Mouse (Mus musculus) forebrain, embryonic 11.5 days (tissue): ENCODE data around the gene Rngtt. TPM values are rescaled to one million over a fixed set of nuclear protein-coding genes. Genes with fewer than 3 reads are reported as not detected.

Experiments used
- ATAC-seq: fragments of 200-750 bp; cut with Nextera tagmentation; replicated peaks from 2 replicates; pipeline ENCODE4 v1.8.0; 2017; ENCODE audit warnings: moderate TSS enrichment; ENCODE audit not compliant: low FRiP score
- DNase-seq: peaks from one replicate; pipeline ENCODE4 v3.0.0-alpha.2; 2017; ENCODE audit warnings: low spot score
- H3K27ac ChIP-seq: fragments of 300-500 bp; sonication (generic); 2 replicates; pipeline ENCODE4 v1.5.1; 2014; ENCODE audit warnings: low read depth, low read length
- H3K27me3 ChIP-seq: fragments of 300-500 bp; sonication (generic); 2 replicates; pipeline ENCODE4 v1.6.1; 2014; ENCODE audit warnings: mild to moderate bottlenecking, low read length, mixed read lengths; ENCODE audit not compliant: control insufficient read depth, insufficient read depth
- H3K36me3 ChIP-seq: fragments of 300-500 bp; sonication (generic); 2 replicates; pipeline ENCODE4 v1.6.1; 2014; ENCODE audit warnings: mild to moderate bottlenecking, low read length, moderate library complexity, mixed read lengths; ENCODE audit not compliant: control insufficient read depth, insufficient read depth
- H3K4me1 ChIP-seq: fragments of 300-500 bp; sonication (generic); replicated peaks from 2 replicates; pipeline ENCODE4 v1.6.1; 2014; ENCODE audit warnings: low read length, mixed read lengths; ENCODE audit not compliant: control insufficient read depth, insufficient read depth
- H3K4me2 ChIP-seq: fragments of 300-500 bp; sonication (generic); 2 replicates; pipeline ENCODE4 v1.6.1; 2014; ENCODE audit warnings: low read depth, mild to moderate bottlenecking, low read length, moderate library complexity, mixed read lengths; ENCODE audit not compliant: severe bottlenecking
- H3K4me3 ChIP-seq: fragments of 300-500 bp; sonication (generic); 2 replicates; pipeline ENCODE4 v1.5.1; 2014; ENCODE audit warnings: low read depth, low read length
- H3K9ac ChIP-seq: fragments of 300-500 bp; sonication (generic); 2 replicates; pipeline ENCODE4 v1.6.1; 2014; ENCODE audit warnings: low read length
- H3K9me3 ChIP-seq: fragments of 300-500 bp; sonication (generic); 2 replicates; pipeline ENCODE4 v1.6.1; 2016; ENCODE audit warnings: low read length, mixed read lengths; ENCODE audit not compliant: control insufficient read depth
- WGBS: fragments of 180-500 bp; shearing (Covaris S2); extraction: QIAGEN DNeasy Blood & Tissue Kit; methylation state at CpG from one replicate; pipeline ENCODE4 v1.1.7; 2014; 5-methylcytosine and 5-hydroxymethylcytosine counted together
- polyA plus RNA-seq: library from polyadenylated mRNA; unstranded; fragments of >200 nt; fragmentation: Nextera tagmentation; extraction: Ambion mirVana; gene quantifications from 2 replicates; pipeline ENCODE4 v1.2.1, GENCODE M21; 2014

The Rngtt gene
- polyA plus RNA-seq, 1 experiment from 2014 or later = 44.2 TPM

DNA sequence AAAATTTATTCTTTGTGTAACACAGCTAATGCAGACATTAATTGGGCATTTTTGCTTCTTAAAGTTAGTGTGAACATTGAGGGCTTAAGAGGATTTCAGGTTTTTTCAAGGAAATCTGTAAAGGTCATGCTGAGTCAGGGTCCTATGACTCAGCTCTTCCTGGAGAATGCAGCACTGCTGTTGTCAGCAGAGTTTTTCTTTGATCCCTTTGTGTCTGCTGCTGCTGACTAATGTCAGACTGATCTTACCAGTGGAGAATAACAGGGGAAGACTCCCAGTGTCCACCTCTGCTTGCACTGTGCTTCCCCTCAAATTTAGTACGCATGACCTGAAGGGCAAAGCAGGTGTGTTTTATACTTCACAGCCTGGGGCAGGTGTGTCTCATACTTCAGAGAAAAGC is 27.9 kb downstream of the Rngtt start:
- Histone ChIP-seq H3K36me3 (no peaks in the 10 kb centered on the region; the same call in 1 of the 2 replicates), H3K4me1 (no peaks in the 10 kb centered on the region), H3K4me3 (no peak overlapping the region), H3K4me2 (no peak overlapping the region), H3K27ac (no peak overlapping the region), H3K9ac (no peak overlapping the region), H3K27me3 (no peaks in the 10 kb centered on the region), H3K9me3 (no peaks in the 10 kb centered on the region)
- no peak for DNase-seq
- ATAC-seq = no peak
- 90% methylated on average over 1 of the region's 1 CpGs for WGBS

DNA sequence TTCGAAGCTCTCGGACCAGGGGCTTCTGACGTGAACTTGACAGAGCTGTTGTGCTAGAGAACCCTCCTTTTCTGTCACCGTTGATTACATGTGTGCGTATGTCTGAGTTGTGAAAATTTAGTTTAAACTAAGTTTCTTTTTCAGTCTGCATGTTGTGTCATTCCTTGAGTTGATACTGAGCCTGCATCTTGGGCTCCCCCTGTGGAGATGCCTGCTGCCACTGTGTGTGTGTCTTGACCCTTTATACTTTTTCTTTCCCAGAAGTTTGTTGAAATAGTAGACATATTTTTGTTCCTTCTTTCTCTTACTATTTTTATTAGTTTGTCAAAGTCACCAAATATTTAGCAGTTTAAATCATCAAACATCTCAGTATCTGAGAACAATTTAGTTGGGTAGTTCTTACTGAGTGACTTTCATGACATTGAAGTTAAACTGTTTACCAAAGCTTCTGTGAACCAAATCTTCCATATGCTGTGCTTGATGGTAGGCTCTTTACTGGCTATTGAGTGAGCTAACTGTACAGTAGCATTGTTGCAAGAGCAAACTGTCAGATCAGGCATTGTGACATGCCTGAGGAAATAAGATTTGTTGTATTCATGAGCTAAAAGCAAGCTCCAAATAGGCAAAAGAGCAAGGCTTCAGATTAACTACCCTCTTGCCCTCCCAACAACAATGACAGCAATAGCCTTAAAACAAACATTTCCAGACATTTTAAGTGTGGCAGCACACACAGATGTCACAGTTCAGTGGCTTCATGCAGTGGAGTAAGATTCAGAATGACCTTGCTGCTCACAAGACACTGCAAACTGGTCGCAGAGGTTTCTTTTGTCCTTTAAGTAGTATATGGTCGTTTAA is 33.0 kb downstream of the Rngtt start:
- Histone ChIP-seq H3K27me3 (no peaks in the 10 kb centered on the region), H3K4me3 (no peak overlapping the region), H3K9ac (no peak overlapping the region), H3K4me1 (no peaks in the 10 kb centered on the region), H3K9me3 (no peaks in the 10 kb centered on the region), H3K4me2 (no peak overlapping the region), H3K36me3 (no peaks in the 10 kb centered on the region; the same call in 1 of the 2 replicates), H3K27ac (no peak overlapping the region)
- no peak for DNase-seq
- ATAC-seq = no peak
- WGBS = 89% methylated on average over 7 of the region's 7 CpGs

DNA sequence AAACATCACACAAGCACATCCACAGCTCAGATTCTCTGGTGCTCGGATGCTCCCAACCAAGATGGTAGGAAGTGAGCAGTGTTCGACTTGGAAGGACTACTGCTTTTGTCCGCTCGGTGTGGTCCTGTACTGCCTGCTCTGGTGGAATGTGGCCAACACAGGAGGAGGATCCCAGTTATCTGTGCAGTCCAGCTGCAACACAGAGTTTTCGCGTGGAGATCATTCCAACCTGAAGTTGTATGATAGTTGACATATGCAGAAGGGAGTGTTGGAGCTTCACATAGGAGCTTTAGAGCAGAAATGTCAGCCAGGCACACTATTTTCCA is 33.6 kb downstream of the Rngtt start:
- WGBS = 90% methylated on average over 6 of the region's 6 CpGs
- no peak overlapping the region for H3K4me3 ChIP-seq
- DNase-seq = no peak
- H3K9me3 ChIP-seq = no peaks in the 10 kb centered on the region
- no peak for ATAC-seq
- no peaks in the 10 kb centered on the region for H3K27me3 ChIP-seq
- H3K36me3 ChIP-seq = no peaks in the 10 kb centered on the region; the same call in 1 of the 2 replicates
- H3K27ac ChIP-seq = no peak overlapping the region
- no peaks in the 10 kb centered on the region for H3K4me1 ChIP-seq
- no peak overlapping the region for H3K4me2 ChIP-seq
- H3K9ac ChIP-seq = no peak overlapping the region

DNA sequence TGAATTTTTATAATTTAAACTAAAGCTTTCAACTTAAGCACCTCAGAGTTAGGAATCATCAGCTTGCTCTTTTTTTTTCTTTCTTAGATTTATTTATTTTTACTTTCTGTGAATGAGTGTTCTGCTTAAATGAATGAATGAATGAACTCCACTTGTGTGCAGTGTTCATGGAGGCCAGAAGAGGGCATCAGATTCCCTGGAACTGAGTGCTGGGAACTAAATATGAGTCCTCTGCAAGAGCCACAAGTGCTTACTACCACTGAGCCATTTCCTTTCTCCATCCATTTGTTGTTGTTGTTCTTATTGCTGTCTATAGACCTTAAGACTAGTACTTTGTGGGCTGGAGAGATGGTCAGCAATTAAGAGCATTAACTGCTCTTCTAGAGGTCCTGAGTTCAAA is 53.3 kb downstream of the Rngtt start:
- Histone ChIP-seq H3K9me3 (no peaks in the 10 kb centered on the region), H3K4me2 (no peak overlapping the region), H3K9ac (no peak overlapping the region), H3K4me3 (no peak overlapping the region), H3K27ac (no peak overlapping the region), H3K4me1 (no peaks in the 10 kb centered on the region), H3K36me3 (no peaks in the 10 kb centered on the region), H3K27me3 (no peaks in the 10 kb centered on the region)
- ATAC-seq (no peak), DNase-seq (no peak)

DNA sequence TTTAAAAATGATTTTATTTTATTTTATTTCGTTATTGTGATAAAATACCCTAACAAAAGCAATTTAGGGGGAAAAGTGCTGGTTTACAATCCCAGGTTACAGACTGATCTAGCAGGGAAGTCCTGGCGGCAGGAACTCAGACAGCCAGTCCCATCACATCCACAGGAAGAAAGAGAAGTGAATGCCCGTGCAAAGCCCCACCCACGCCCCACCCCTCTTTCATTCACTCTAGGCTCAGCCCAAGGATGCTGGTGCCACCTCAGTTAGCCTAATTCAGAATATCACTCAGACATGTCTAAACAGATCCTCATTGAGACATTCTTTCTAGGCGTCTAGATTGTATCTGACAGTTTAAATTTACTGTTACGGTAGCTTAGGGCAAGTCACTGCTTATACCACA is 64.8 kb downstream of the Rngtt start:
- no peak overlapping the region for H3K4me2 ChIP-seq
- no peak overlapping the region for H3K27ac ChIP-seq
- DNase-seq = no peak
- no peaks in the 10 kb centered on the region for H3K27me3 ChIP-seq
- no peaks in the 10 kb centered on the region for H3K4me1 ChIP-seq
- WGBS = 71% methylated on average over 6 of the region's 6 CpGs
- H3K4me3 ChIP-seq = no peak overlapping the region
- no peaks in the 10 kb centered on the region for H3K9me3 ChIP-seq
- no peak for ATAC-seq
- no peak overlapping the region for H3K9ac ChIP-seq
- H3K36me3 ChIP-seq = no peaks in the 10 kb centered on the region

DNA sequence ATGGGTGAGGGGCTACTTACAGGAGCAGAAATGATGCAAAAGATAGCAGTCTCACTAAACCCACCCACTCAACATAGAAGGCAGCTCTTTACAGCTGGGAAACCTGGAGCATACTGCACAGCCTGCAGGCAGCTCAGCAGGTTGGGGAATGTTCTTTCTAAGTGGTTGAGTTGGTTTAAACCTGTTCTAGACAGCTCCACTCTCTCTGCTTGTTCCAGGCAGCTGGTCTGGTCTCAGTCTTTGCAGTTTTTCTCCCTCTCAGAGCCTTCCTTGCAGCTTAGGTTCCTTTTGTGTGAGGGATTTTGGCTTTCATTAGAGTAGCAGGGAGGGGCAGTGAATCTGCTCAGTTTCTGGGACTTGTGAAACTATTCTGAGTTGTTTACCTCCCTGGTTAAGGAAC is 67.5 kb downstream of the Rngtt start:
- no peak overlapping the region for H3K9ac ChIP-seq

DNA sequence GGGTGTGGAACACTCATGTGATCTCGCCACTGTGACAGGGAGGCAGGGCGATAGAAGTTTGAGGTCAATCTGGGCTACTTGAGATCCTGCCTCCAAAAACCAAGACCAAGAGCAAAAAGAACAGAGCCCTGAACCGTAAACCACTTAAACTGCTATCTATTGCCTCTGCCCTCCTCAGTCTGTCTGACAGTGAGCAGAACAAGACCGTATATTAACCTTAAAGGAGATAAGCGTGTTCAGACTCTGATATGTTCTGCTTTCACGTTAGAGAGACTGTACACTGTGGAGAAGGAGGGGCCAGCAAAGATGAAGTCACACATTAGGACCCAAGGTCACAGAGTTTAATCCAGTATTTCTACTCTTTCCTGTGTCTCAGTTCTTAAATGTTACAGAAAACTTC is 68.8 kb downstream of the Rngtt start:
- 92% methylated on average over 6 of the region's 6 CpGs for WGBS
- H3K27ac ChIP-seq = no peak overlapping the region
- no peak overlapping the region for H3K4me3 ChIP-seq
- ATAC-seq (no peak), DNase-seq (no peak)
- H3K9ac ChIP-seq = no peak overlapping the region
- H3K36me3 ChIP-seq = no peaks in the 10 kb centered on the region
- H3K4me1 ChIP-seq = no peaks in the 10 kb centered on the region
- no peak overlapping the region for H3K4me2 ChIP-seq
- no peaks in the 10 kb centered on the region for H3K9me3 ChIP-seq
- no peaks in the 10 kb centered on the region for H3K27me3 ChIP-seq

More for the DNA sequence above, 67.5 kb downstream of the Rngtt start:
- no peaks in the 10 kb centered on the region for H3K36me3 ChIP-seq
- ATAC-seq (no peak), DNase-seq (no peak)
- H3K27ac ChIP-seq = no peak overlapping the region
- no peak overlapping the region for H3K4me2 ChIP-seq
- no peak overlapping the region for H3K4me3 ChIP-seq
- no peaks in the 10 kb centered on the region for H3K27me3 ChIP-seq
- no peaks in the 10 kb centered on the region for H3K4me1 ChIP-seq
- no peaks in the 10 kb centered on the region for H3K9me3 ChIP-seq

DNA sequence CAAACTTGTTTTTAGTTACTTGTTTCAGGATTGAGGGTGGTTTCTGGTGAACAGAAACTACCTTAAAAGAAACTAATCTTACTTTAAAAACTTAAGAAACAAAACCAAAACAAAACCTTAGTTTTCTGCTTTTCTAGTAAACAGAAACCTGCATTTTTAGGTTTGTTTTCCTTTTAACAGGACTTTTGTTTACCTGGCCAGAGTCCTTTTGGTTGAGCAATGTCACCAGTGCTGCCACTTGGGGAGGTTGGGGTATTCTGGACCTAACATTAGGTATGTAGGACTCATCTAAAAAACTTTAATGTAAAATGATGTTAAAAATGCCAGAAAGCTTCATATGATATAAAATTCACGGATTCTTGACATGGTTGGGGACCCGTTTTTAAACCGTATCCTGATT is 78.8 kb downstream of the Rngtt start:
- H3K4me2 ChIP-seq = no peak overlapping the region
- no peak overlapping the region for H3K4me3 ChIP-seq
- 92% methylated on average over 3 of the region's 3 CpGs for WGBS
- no peak overlapping the region for H3K9ac ChIP-seq
- H3K27ac ChIP-seq = no peak overlapping the region
- ATAC-seq = no peak
- no peaks in the 10 kb centered on the region for H3K27me3 ChIP-seq
- H3K36me3 ChIP-seq = no peaks in the 10 kb centered on the region
- H3K4me1 ChIP-seq = no peaks in the 10 kb centered on the region
- DNase-seq = no peak
- no peaks in the 10 kb centered on the region for H3K9me3 ChIP-seq

DNA sequence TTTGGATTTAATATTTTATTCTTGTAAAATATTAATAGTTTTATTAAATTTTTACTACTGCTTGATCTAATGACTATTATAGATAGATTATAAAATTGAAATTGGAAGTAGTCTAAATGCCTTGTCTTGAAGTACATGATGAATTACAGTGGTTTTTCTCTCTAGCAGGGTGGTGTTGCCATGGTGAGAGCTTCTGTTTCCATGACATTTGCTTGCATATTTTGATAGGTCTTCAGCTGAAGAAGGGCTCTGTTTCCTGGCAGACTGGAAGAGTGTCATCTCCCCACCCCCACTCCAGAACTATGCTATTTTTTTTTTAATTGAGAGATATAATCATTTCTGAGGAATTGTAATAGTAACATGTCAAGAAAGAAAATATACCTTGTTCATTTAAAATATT is 80.5 kb downstream of the Rngtt start:
- DNase-seq (no peak), ATAC-seq (no peak)
- Histone ChIP-seq H3K36me3 (no peaks in the 10 kb centered on the region), H3K9ac (no peak overlapping the region), H3K4me2 (no peak overlapping the region), H3K4me1 (no peaks in the 10 kb centered on the region), H3K27me3 (no peaks in the 10 kb centered on the region), H3K9me3 (no peaks in the 10 kb centered on the region), H3K4me3 (no peak overlapping the region), H3K27ac (no peak overlapping the region)
